Mouse (Mus musculus) heart, postnatal 10 days (tissue): ENCODE results near the gene Gnpnat1. TPM values are rescaled to one million over a fixed set of nuclear protein-coding genes. Genes with fewer than 3 reads are reported as not detected.

Experiments
- DNase-seq, 2 experiments: peaks; one replicate each; pipeline ENCODE4 v3.0.0; 2021
- intact Hi-C: fragments of 180-260 bp; cut with DNase I; formaldehyde crosslinking; loops from one replicate; pipeline ENCODE4 v1.15.1; 2025
- total RNA-seq, 2 experiments: library from RNA; stranded (reverse); gene quantifications; 2 replicates each; pipeline ENCODE4 v1.2.3; 2021

Gnpnat1 gene
- total RNA-seq, 2 experiments from 2014 or later = 10.0 to 10.6 TPM

- intact Hi-C loops = no loop called here
- DNase-seq = no peak
Observed at GRCm38 (mm10) chr14:45416265-45416664, 11.6 kb upstream of the Gnpnat1 start.

- no peak for DNase-seq
- intact Hi-C loops = no loop called here
Observed at GRCm38 (mm10) chr14:45403651-45404050, 1.1 kb downstream of the Gnpnat1 start.

DNA sequence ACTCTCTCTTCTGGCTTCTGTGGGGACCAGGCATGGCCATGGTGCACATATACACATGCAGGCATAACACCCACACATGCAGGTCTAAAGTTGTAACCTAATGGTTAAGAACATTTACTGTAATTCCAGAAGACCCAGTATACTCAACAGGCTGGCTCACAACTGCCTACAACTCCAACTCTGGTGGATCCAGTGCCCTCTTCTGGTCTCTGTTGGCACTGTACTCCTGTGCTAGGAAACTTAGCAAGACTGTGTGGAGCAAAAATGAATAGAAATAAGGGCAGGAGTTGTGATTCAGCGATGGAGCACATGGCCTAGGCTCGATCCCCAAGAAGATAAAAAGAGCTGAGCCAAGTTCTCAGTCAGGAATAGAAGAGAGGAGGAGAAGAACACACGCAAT is 4.9 kb downstream of the Gnpnat1 start:
- intact Hi-C loops = no loop called here
- no peak for DNase-seq

DNA sequence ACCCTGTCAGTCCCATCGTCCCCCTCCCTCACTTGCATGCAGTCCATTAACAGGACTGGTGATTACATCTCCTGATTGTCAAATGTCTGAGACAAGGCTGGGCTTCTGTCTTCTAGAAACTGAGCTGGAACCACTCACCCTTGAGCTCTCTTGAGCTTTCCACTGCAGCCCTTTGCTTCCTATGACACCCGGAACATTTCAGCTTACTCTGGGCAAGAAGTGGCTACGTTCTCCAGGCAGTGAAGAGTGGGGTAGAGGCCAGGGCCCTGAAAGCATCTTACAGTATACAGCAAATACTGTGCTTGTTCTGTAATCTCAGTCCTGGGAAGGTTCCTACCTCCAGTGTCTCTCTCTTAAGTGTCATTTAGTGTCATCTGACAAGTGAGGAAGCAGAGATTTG is 15.5 kb downstream of the Gnpnat1 start:
- intact Hi-C loops = no loop called here
- no peak for DNase-seq

DNA sequence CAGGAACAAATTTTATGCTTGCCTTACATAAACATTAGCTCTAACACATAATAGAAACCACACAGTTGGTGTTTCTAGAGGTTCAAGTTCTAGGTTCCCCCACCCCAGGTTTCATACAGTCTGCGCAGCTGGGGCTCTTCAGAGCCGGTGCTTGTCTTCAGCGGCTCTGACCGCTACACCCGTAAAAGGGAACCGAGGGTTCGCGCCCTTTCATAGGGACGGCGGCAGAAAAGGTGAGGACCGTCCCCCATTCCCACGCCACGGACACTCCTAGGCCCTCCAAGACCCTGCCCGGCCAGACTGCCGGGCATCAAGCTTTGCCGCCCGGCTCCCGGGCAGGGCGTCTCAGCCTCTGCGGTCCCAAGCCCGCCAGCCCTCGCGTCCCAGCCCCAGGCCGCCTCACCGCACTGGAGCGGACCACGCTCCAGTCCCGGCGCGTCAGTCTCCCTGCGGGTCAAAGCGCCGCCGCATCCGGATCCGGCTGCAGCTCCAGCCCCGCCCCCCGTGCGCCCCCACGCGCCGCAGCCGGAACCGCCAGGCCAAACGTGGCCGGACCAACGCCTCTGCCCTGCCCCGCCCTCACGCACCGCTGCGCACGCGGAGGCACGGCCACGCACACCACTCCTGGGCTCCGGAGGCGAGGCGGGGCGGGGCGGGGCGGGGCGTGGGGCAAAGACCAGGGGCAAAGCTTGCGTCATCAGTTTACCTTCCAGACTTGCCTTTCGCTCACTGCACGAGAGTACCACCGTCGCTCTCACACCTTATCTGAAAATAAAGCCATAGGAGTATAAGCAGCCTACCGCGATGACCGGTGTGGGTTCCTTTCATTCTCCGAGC is 16.1 kb downstream of the Gnpnat1 start:
- intact Hi-C loops = no loop called here
- peak; percentile 92 to 94 for DNase-seq

GRCm38 (mm10) chr14:45387480-45387879 is 17.2 kb downstream of the Gnpnat1 start:
- DNase-seq = no peak
- intact Hi-C loops = no loop called here

DNA sequence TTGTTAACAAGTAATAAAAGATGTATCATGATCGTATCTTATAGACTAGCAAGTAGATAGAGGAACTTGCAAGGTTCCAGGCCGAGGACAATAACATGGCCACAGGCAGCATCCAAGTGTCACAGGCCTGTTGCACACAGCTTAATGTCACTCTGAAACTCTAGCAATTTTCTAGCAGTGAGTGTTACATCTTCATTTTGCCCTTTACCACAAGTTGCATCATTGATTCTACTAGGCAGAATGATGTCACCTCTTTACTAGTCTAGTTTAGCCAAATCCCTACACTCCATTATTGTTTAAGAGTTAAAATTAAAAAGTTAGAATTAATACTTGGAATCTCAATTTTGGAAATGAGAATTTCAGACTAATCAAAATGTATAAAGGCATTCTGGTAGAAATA is 19.1 kb downstream of the Gnpnat1 start:
- intact Hi-C loops = no loop called here
- no peak for DNase-seq

GRCm38 (mm10) chr14:45382912-45383311 is 21.8 kb downstream of the Gnpnat1 start:
- intact Hi-C loops = loop anchor here (1.0 to 2.0 kb wide), 2 partner anchors 15 to 18 kb away; no protein-coding TSS in a partner anchor
- DNase-seq = no peak

GRCm38 (mm10) chr14:45380756-45381155 is 24.0 kb downstream of the Gnpnat1 start:
- DNase-seq = no peak
- intact Hi-C loops = no loop called here

DNA sequence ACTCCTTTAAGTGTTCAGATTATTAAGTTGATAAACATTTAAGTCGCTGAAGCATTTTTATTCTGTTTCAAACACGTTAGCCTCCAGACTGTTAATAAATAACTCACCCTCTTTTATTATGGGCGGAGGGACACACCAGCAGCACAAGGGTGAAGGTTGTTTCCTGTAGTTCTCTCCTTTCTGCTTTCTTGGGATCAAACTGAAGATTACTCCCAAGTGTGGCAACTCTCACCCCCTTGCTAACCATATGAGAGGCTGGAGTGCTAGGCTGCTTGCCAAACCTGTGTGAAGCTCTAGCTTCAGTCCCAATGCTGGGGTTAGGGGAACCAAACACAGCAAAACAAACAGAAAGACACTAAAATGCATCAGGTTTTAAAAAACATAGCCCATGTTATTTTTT is 25.9 kb downstream of the Gnpnat1 start:
- intact Hi-C loops = no loop called here
- no peak for DNase-seq

DNA sequence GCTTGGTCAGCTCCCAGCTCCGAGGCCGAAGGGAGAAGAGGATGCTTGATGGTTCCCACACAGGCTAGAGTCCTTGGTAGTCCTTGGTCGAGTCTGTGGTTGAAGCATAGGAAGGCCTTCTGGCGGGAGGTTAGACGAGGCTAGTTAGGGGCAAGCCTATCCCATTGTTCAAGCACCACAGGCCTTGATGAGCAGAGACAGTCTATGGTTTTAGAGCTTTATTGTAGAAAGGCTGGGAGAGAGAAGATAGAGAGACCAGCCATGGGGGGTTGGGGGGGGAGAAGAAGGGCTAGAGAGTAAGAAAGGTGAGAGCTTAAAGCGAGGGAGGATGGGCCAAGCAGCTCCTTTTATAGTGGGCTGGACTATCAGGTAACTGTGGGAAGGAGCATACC is 39.5 kb downstream of the Gnpnat1 start:
- intact Hi-C loops = loop anchor here (2.0 kb wide), 1 partner anchor 18 kb away; no protein-coding TSS in a partner anchor
- no peak for DNase-seq

- peak; percentile 71 to 72 for DNase-seq
- intact Hi-C loops = loop anchor here (2.0 kb wide), 1 partner anchor 18 kb away; no protein-coding TSS in a partner anchor
Observed at GRCm38 (mm10) chr14:45364211-45365195, 40.2 kb downstream of the Gnpnat1 start.

DNA sequence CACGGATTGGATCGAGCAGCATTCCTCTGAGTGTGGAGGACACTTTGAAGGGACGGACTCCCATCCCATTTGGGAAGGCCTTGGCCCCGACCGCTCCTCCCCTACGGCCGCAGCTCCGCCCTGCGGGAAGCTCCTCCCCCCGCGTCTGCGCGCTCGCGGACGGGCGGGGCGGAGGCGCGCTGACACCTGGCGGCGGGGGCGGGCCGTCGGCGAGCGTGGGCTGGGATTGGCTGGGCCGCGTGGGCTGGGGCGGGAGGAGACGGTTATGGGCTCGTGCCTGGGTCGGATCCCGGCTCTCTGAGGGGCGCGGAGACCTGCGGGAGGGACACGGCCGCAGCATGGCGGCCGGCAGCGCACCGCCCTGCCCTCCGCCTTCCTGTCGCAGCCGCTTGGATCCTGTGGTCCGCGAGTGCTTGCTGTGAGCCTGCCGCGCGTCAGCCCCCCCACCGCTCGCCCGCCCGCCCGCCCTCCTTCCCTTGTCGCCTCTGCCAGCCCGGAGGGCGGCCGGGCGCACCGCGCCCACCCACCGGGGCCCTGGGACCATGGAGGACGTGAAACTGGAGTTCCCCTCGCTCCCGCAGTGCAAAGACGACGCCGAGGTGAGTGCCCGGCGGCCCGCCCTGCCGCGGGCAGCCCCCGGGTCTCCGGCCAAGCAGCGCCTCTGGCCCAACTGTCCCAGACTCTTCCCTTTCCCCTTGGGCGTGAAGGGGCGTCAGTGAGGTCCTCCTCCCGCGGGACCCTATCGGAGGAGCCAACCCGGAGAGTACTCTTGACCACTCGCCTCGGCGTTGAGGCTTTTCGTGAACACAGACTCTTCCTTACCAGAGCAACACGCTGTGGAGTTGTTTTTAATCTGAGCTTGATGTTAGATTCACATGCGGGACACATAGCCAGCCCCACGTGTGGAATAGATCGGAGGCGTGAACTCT is 53.5 kb downstream of the Gnpnat1 start, which contains the start of gene Styx:
Styx (plus strand) TSS at position 163 of the 929 bp plus-strand sequence.
- intact Hi-C loops = loop anchor here (2.0 to 5.0 kb wide), 2 partner anchors 20 to 176 kb away; no protein-coding TSS in a partner anchor
- peak; percentile 96 to 97 for DNase-seq

GRCm38 (mm10) chr14:45329589-45330181 is 75.0 kb downstream of the Gnpnat1 start, which contains the start of gene Psmc6:
Psmc6 (plus strand) TSS chr14:45329788.
- peak; percentile 93 for DNase-seq
- intact Hi-C loops = loop anchor here (2.0 kb wide), 1 partner anchor 21 kb away; the partner anchor contains the start of gene Styx

GRCm38 (mm10) chr14:45329018-45329588 is 75.6 kb downstream of the Gnpnat1 start:
- DNase-seq = no peak
- intact Hi-C loops = no loop called here

GRCm38 (mm10) chr14:45328072-45328713 is 76.5 kb downstream of the Gnpnat1 start:
- intact Hi-C loops = no loop called here
- no peak for DNase-seq
